Mouse (Mus musculus): ENCODE measurements around the gene Plcb4.

DNA sequence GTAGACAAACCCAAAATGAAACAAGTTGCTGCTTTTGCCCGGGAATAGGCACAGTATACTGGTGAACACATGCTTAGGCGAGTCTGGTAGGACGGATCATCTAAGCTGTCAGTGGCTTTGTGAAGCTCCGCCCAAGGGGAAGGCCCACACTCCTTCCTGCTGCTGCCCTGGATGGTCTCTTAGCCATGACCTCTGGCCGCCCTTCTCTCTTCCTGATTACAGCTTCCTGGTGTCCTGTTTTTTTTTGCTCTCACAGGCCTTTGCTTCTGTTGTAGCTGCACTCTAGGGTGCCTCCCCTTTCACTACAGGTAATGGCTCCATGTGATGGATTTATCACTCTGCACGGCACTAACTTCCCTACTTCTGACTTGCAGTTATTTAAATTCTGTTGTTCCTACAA is 72.8 kb downstream of the Plcb4 start:
- no peak for TF ChIP-seq CTCF (IDR thresholded peaks at IDR 0.05; ENCODE audit: borderline replicate concordance, control insufficient read depth, extremely low read depth, insufficient read depth, low read length, poor library complexity)
- no peak for TF ChIP-seq POLR2A (IDR thresholded peaks at IDR 0.05; ENCODE audit: control insufficient read depth, extremely low read depth, insufficient read depth, low read length, poor library complexity)

Measured in thymus, adult 2 months (tissue).